Mouse (Mus musculus): ENCODE data around the gene Olfr281. TPM values are rescaled to one million over a fixed set of nuclear protein-coding genes. Genes with fewer than 3 reads are reported as not detected.

The Olfr281 gene
- polyA plus RNA-seq (2017; shearing (Covaris generic)): not detected

DNA sequence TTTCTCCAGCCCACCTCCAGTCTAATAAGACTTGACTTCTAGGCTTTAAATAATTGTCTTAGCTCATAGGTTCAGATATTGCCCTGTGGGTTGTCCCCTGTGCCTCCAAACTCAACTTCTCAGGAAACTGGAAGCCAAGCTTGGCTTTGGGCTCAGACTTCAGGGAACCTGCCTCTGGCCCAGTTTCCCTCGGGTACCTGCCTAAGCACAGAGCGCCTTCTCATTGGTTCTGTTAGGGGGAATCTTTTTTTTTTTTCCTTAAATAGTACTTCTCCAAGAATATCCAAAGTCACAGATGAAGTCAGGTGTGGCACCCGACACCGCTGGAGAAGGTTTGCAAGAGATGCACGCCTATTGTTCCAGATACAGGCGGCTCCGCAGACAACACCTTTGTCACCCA is at the start of gene Olfr281:
Olfr281 (plus strand) TSS at position 301 of the 400 bp plus-strand sequence.

DNA sequence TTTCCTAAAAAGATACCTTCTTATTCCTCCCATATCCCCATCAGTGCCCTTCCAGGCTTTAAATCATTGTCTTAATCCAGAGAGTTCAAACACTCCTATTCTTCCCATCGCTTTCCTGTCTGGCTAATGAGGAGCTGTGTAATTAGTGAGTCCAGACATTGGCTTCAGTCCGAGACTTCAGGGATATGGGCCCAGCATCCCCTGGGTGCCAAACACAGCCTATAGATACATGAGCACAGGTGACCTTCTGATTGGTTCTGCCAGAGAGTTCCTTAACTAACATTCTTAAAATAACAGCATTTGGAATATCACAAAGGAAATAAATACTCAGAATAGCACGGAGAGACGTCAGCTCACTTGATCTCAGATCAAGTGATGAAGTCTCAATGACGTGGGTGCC is 21.5 kb upstream of the Olfr281 start, which contains the start of gene Olfr282:
Olfr282 (plus strand) TSS at position 301 of the 400 bp plus-strand sequence.

DNA sequence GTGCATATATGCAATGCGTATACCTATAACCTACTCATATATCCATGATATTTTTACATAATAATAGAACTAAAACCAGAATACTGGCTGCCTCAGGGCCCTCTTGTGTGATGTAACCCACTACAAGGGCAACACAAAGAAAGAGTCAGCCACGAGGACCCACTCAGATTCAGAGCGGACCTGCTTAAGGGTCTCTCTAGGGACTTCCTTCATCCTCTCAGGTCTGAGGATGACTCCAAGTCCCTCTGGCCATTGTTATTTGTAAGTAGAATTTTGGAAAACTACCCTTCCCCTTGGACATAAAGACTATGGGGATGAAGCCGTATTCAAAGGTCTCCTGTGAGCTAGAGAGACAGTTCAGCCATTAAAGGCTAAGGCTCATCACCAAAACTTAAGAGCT is 17.2 kb downstream of the Olfr281 start, which contains the start of gene OR5BS1P:
OR5BS1P (plus strand) TSS at position 301 of the 400 bp plus-strand sequence.

DNA sequence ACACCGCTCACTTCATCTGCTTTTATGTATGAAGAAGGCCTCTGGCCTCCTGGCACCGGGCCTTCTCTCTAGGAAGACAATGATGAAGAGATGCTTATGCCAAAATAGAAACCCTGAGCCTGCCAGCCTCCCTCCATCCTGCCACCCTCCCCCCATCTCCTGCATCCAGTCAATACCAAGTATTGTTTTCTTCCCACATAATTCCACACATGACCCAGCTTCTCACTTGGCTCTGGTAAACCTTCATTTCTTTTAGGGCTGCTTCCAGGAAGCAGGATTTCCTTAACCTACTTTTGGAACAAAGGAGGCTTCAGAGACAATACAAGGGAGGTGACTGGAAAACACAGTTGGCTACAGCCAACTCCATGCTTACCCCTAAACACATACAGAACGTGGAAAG is 30.3 kb downstream of the Olfr281 start, which contains the start of gene Lalba:
Lalba (minus strand) TSS at position 21 of the 400 bp plus-strand sequence.

DNA sequence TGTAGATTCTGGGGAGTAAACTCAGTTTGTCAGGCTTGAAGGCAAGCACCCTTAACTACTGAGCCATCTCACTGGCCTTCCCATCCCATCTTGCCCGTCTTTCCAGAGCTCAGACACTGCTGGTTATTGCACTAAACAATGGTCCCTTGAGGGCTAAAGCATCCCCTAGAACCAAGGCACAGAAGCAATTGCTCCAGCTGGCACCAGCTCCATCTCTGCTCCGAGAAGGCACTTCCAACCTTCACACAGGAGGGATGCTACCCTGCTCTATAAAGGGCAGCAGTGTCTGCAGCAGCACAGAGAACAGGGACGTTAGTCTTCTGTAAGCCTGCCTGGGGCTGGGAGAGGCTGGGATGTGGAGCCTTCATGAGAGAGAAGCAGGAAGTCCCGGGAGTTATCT is 39.7 kb downstream of the Olfr281 start, which contains the start of gene Olfr279:
Olfr279 (plus strand) TSS at position 301 of the 400 bp plus-strand sequence.

Other genes with a start within 250 kb of the Olfr281 start
- not detected for gene Gm44579, start 231.6 kb upstream of the Olfr281 start, polyA plus RNA-seq (2017; shearing (Covaris generic))
- not detected for gene Olfr287, start 231.5 kb upstream of the Olfr281 start, polyA plus RNA-seq (2017; shearing (Covaris generic))
- gene Olfr286, start 218.1 kb upstream of the Olfr281 start, polyA plus RNA-seq (2017; shearing (Covaris generic)): not detected
- gene H1fnt, start 195.3 kb upstream of the Olfr281 start, polyA plus RNA-seq (2017; shearing (Covaris generic)): not detected
- gene Zfp641, start 156.4 kb upstream of the Olfr281 start, polyA plus RNA-seq (2017; shearing (Covaris generic)): not detected
- gene Olfr285, start 135.2 kb upstream of the Olfr281 start, polyA plus RNA-seq (2017; shearing (Covaris generic)): not detected
- not detected for gene Olfr284, start 111.6 kb upstream of the Olfr281 start, polyA plus RNA-seq (2017; shearing (Covaris generic))
- not detected for gene Olfr283, start 71.6 kb upstream of the Olfr281 start, polyA plus RNA-seq (2017; shearing (Covaris generic))
- not detected for gene Olfr282, start 21.4 kb upstream of the Olfr281 start, polyA plus RNA-seq (2017; shearing (Covaris generic))
- not detected for gene OR5BS1P, start 17.3 kb downstream of the Olfr281 start, polyA plus RNA-seq (2017; shearing (Covaris generic))
- gene Lalba, start 30.1 kb downstream of the Olfr281 start, polyA plus RNA-seq (2017; shearing (Covaris generic)): not detected
- 0.25 TPM for gene Olfr279, start 39.8 kb downstream of the Olfr281 start, polyA plus RNA-seq (2017; shearing (Covaris generic))
- gene Kansl2, start 81.7 kb downstream of the Olfr281 start, polyA plus RNA-seq (2017; shearing (Covaris generic)): 105 TPM
- 165 TPM for gene Ccnt1, start 118.3 kb downstream of the Olfr281 start, polyA plus RNA-seq (2017; shearing (Covaris generic))
- not detected for gene 4930415O20Rik, start 118.4 kb downstream of the Olfr281 start, polyA plus RNA-seq (2017; shearing (Covaris generic))
- gene Adcy6, start 157.5 kb downstream of the Olfr281 start, polyA plus RNA-seq (2017; shearing (Covaris generic)): 5.3 TPM
- gene Cacnb3, start 178.3 kb downstream of the Olfr281 start, polyA plus RNA-seq (2017; shearing (Covaris generic)): 0.97 TPM
- gene Ddx23, start 210.3 kb downstream of the Olfr281 start, polyA plus RNA-seq (2017; shearing (Covaris generic)): 34.3 TPM
- 2.2 TPM for gene Rnd1, start 224.9 kb downstream of the Olfr281 start, polyA plus RNA-seq (2017; shearing (Covaris generic))

All from naive thymus-derived CD4-positive, alpha-beta T cell, adult 5 months (primary cell).